Mouse (Mus musculus) testis, adult 2 months (tissue): ENCODE results near the gene Tsn.

Source experiments
- CTCF ChIP-seq: fragments of 200-500 bp; IDR thresholded peaks from 2 replicates; pipeline ENCODE4 v1.5.1; 2012; ENCODE audit warnings: low read depth, mild to moderate bottlenecking, inconsistent platforms, low read length, moderate library complexity; ENCODE audit not compliant: control insufficient read depth, insufficient read depth, insufficient replicate concordance
- POLR2A ChIP-seq: fragments of 200-500 bp; IDR thresholded peaks from 2 replicates; pipeline ENCODE4 v1.6.1; 2012; ENCODE audit warnings: low read depth, mild to moderate bottlenecking, inconsistent platforms, low read length, moderate library complexity; ENCODE audit not compliant: control insufficient read depth

- TF ChIP-seq CTCF (no peak), POLR2A (no peak)
These were observed 32.3 kb upstream of the Tsn start for GRCm38 (mm10) chr1:118343649-118344435.
